Mouse (Mus musculus) liver, postnatal 0 days (tissue): ENCODE data around the gene Fbxw2. TPM values are rescaled to one million over a fixed set of nuclear protein-coding genes. Genes with fewer than 3 reads are reported as not detected.

ENCODE experiments used
- ATAC-seq: fragments of 200-750 bp; cut with Nextera tagmentation; 2 replicates; pipeline ENCODE4 v1.8.0; 2017; ENCODE audit warnings: mild to moderate bottlenecking, moderate library complexity
- DNase-seq: peaks from one replicate; pipeline ENCODE4 v3.0.0-alpha.2; 2016
- H3K27ac ChIP-seq: fragments of 300-500 bp; sonication (generic); 2 replicates; pipeline ENCODE4 v1.5.1; 2014; ENCODE audit warnings: antibody characterized with exemption, moderate library complexity, mild to moderate bottlenecking, low read depth
- H3K27me3 ChIP-seq: fragments of 300-500 bp; sonication (generic); 2 replicates; pipeline ENCODE4 v1.6.1; 2014; ENCODE audit warnings: low read length, control low read depth, mixed read lengths; ENCODE audit not compliant: insufficient read depth
- H3K36me3 ChIP-seq: fragments of 300-500 bp; sonication (generic); replicated peaks from 2 replicates; pipeline ENCODE4 v1.6.1; 2014; ENCODE audit warnings: mild to moderate bottlenecking, control low read depth, low read length, moderate library complexity, mixed read lengths; ENCODE audit not compliant: insufficient read depth
- H3K4me1 ChIP-seq: fragments of 300-500 bp; sonication (generic); 2 replicates; pipeline ENCODE4 v1.6.1; 2014; ENCODE audit warnings: antibody characterized with exemption, mild to moderate bottlenecking, control low read depth; ENCODE audit not compliant: insufficient read depth
- H3K4me2 ChIP-seq: fragments of 300-500 bp; sonication (generic); 2 replicates; pipeline ENCODE4 v1.6.1; 2014; ENCODE audit warnings: low read depth, mild to moderate bottlenecking, low read length, moderate library complexity, mixed read lengths
- H3K4me3 ChIP-seq: fragments of 300-500 bp; sonication (generic); 2 replicates; pipeline ENCODE4 v1.5.1; 2014; ENCODE audit warnings: low read depth, low read length
- H3K9ac ChIP-seq: fragments of 300-500 bp; sonication (generic); replicated peaks from 2 replicates; pipeline ENCODE4 v1.6.1; 2014; ENCODE audit warnings: mild to moderate bottlenecking, moderate library complexity
- H3K9me3 ChIP-seq: fragments of 300-500 bp; sonication (generic); 2 replicates; pipeline ENCODE4 v1.6.1; 2016; ENCODE audit warnings: mild to moderate bottlenecking, control low read depth, low read length, mixed read lengths
- CTCF ChIP-seq: sonication (generic); IDR thresholded peaks from 2 replicates; pipeline ENCODE4 v1.5.1; 2016; ENCODE audit warnings: antibody characterized with exemption, low read depth
- EP300 ChIP-seq: IDR thresholded peaks from 2 replicates; pipeline ENCODE4 v1.6.1; 2016; ENCODE audit warnings: antibody characterized with exemption, low read depth, mild to moderate bottlenecking
- WGBS: fragments of 180-500 bp; shearing (Covaris S2); extraction: QIAGEN DNeasy Blood & Tissue Kit; methylation state at CpG from one replicate; pipeline ENCODE4 v1.1.7; 2014; ENCODE audit not compliant: insufficient replicate concordance; 5-methylcytosine and 5-hydroxymethylcytosine counted together
- polyA plus RNA-seq: library from polyadenylated mRNA; unstranded; fragments of >200 nt; fragmentation: Nextera tagmentation; extraction: Ambion mirVana; gene quantifications from 2 replicates; pipeline ENCODE4 v1.2.1, GENCODE M21; 2015

Gene Fbxw2
- polyA plus RNA-seq, 1 experiment from 2014 or later = 38.3 TPM

GRCm38 (mm10) chr2:34801516-34802482, 24.3 kb downstream of the Fbxw2 start:
- TF ChIP-seq CTCF (peak; percentile 39), EP300 (0 out of 2 replicates have a peak, but pooled peaks have one; percentile 42)
- peak overlapping the region; percentile 63; the same call in 1 of the 2 replicates for H3K4me2 ChIP-seq
- no peaks in the 10 kb centered on the region for H3K9me3 ChIP-seq
- WGBS = 5% methylated on average over 39 of the region's 39 CpGs
- DNase-seq (peak; percentile 98), ATAC-seq (peak; percentile 90)
- peak overlapping the region; percentile 79 for H3K4me3 ChIP-seq
- peaks cover 32% of the 10 kb centered on the region for H3K4me1 ChIP-seq
- H3K9ac ChIP-seq = peak overlapping the region; percentile 95
- no peaks in the 10 kb centered on the region for H3K27me3 ChIP-seq
- H3K27ac ChIP-seq = peak overlapping the region; percentile 98
- H3K36me3 ChIP-seq = peaks cover 22% of the 10 kb centered on the region

GRCm38 (mm10) chr2:34800371-34800770, 25.7 kb downstream of the Fbxw2 start:
- peak overlapping the region; percentile 78 for H3K9ac ChIP-seq
- peaks cover 14% of the 10 kb centered on the region for H3K36me3 ChIP-seq
- peaks cover 27% of the 10 kb centered on the region for H3K4me1 ChIP-seq
- H3K27me3 ChIP-seq = no peaks in the 10 kb centered on the region
- 51% methylated on average over 7 of the region's 7 CpGs for WGBS
- peak overlapping the region; percentile 92 for H3K27ac ChIP-seq
- TF ChIP-seq CTCF = no peak
- no peak for TF ChIP-seq EP300
- no peak for ATAC-seq
- peak overlapping the region; percentile 80 for H3K4me3 ChIP-seq
- no peaks in the 10 kb centered on the region for H3K9me3 ChIP-seq
- peak overlapping the region; percentile 83 for H3K4me2 ChIP-seq
- DNase-seq = no peak

- H3K4me2 ChIP-seq = peak within 1 kb of the TSS; percentile 83
- peak within 1 kb of the TSS; percentile 80 for H3K4me3 ChIP-seq
- no peaks in the 10 kb centered on the region for H3K27me3 ChIP-seq
- TF ChIP-seq CTCF (no peak), EP300 (no peak; the same call in 1 of the 2 replicates)
- DNase-seq (peak; percentile 91), ATAC-seq (peak; percentile 71)
- whole genome bisulfite sequencing = 2% methylated on average over 44 of the region's 44 CpGs
- peak within 1 kb of the TSS; percentile 92 for H3K27ac ChIP-seq
- peaks cover 24% of the 10 kb centered on the region for H3K4me1 ChIP-seq
- H3K36me3 ChIP-seq = peaks cover 15% of the 10 kb centered on the region
- peak within 1 kb of the TSS; percentile 78 for H3K9ac ChIP-seq
- H3K9me3 ChIP-seq = no peaks in the 10 kb centered on the region
Observed at GRCm38 (mm10) chr2:34799357-34800256, 26.5 kb downstream of the Fbxw2 start, which contains the start of gene Rabepk. TSS of gene Rabepk (minus strand) at chr2:34799912.

DNA sequence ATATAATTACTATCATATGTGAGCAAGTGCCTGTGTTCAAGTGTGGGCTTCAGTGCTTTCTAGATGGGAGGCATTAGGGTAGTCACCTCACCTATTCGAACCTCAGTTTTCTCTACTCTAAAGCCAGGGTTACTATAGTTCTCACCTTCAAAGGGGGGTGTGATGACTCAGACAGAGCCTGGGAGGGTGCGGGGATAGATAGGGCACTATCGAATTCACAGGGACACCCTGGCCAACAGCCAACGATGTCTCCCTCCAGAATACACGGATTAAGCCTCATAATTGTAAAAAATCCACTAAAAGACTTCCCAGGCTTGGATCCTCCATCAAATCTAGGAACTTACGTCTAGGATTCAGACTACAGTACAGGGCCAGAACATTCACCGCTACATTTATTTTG, 30.7 kb downstream of the Fbxw2 start:
- Histone ChIP-seq H3K36me3 (peaks cover 9% of the 10 kb centered on the region), H3K27me3 (no peaks in the 10 kb centered on the region), H3K27ac (no peak overlapping the region), H3K9me3 (peaks cover 2% of the 10 kb centered on the region; the same call in 1 of the 2 replicates), H3K4me3 (no peak overlapping the region), H3K4me1 (peaks cover 9% of the 10 kb centered on the region), H3K9ac (no peak overlapping the region), H3K4me2 (no peak overlapping the region)
- DNase-seq (peak; percentile 30), ATAC-seq (no peak)
- TF ChIP-seq CTCF (no peak), EP300 (peak; percentile 78)
- WGBS = 85% methylated on average over 7 of the region's 7 CpGs

- H3K4me3 ChIP-seq = no peak overlapping the region
- H3K36me3 ChIP-seq = peaks cover 9% of the 10 kb centered on the region
- TF ChIP-seq CTCF (no peak), EP300 (no peak)
- H3K9ac ChIP-seq = no peak overlapping the region
- ATAC-seq (no peak), DNase-seq (no peak)
- H3K9me3 ChIP-seq = peaks cover 2% of the 10 kb centered on the region; the same call in 1 of the 2 replicates
- no peaks in the 10 kb centered on the region for H3K27me3 ChIP-seq
- peaks cover 3% of the 10 kb centered on the region for H3K4me1 ChIP-seq
- H3K27ac ChIP-seq = no peak overlapping the region
- no peak overlapping the region for H3K4me2 ChIP-seq
- WGBS = 85% methylated on average over 2 of the region's 2 CpGs
Observed at GRCm38 (mm10) chr2:34794511-34794910, 31.6 kb downstream of the Fbxw2 start.
